Mouse (Mus musculus): ENCODE data around the gene Ccdc43. TPM values are rescaled to one million over a fixed set of nuclear protein-coding genes. Genes with fewer than 3 reads are reported as not detected.

Ccdc43 gene
- polyA plus RNA-seq, 1 experiment from 2014 or later, result 39.9 TPM

DNA sequence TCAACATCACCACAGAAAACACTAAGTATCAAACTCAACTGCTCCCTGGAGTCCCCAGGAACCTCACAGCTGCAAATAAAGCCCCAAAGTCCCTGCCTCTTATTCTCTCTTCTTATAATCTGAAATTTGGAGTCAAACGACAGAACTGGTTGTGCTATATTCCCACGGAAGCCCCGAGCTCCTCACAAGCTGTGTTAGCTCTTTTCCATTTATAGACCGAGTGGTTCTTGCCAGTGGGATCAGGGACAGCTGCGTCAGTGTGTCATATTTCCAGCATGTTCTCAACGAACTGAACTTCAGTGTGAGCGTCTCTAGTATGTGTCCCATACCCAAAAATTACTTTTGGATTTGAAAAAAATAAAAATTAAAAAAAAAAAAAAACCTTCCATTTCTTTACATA, 2.3 kb downstream of the Ccdc43 start:
- H3K27ac ChIP-seq (ENCODE audit: low read length), result no peak overlapping the region
- H3K36me3 ChIP-seq (ENCODE audit: control insufficient read depth, insufficient read depth, low read length), result no peaks in the 10 kb centered on the region
- no peaks in the 10 kb centered on the region for H3K9me3 ChIP-seq (ENCODE audit: control insufficient read depth, low read length)
- no peak overlapping the region for H3K9ac ChIP-seq (ENCODE audit: low read depth, low read length)
- WGBS, result 91% methylated on average over 7 of the region's 7 CpGs
- H3K4me1 ChIP-seq (ENCODE audit: control insufficient read depth, insufficient read depth, low read length), result peaks cover 4% of the 10 kb centered on the region; the same call in 1 of the 2 replicates
- H3K4me2 ChIP-seq (ENCODE audit: low read depth, low read length), result no peak overlapping the region
- H3K27me3 ChIP-seq (replicated peaks; ENCODE audit: control insufficient read depth, insufficient read depth, low read length), result no peaks in the 10 kb centered on the region
- H3K4me3 ChIP-seq (ENCODE audit: low read length), result no peak overlapping the region
- no peak for ATAC-seq

DNA sequence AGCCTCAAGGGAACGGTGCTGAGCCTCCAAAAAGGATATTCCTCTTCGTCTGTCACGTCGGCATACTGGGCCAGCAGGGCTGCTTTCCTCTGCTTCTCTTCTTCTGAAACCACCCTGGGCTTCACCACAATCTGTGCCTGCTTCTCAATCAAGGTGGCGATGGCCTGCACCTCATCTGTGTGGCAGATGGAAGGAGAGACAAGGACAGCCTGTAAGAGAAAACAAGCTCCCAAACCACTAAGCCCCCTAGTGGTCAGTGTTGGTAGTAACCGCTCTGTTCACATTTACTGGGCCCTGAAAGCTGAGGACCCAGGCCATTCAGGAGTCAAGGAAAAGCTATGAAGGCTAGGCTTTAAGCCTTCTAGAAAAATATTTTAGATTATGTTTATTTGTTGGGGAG, 7.4 kb downstream of the Ccdc43 start:
- H3K9ac ChIP-seq (ENCODE audit: low read depth, low read length), result no peak overlapping the region
- no peak overlapping the region for H3K27ac ChIP-seq (ENCODE audit: low read length)
- no peaks in the 10 kb centered on the region for H3K4me1 ChIP-seq (ENCODE audit: control insufficient read depth, insufficient read depth, low read length)
- no peak overlapping the region for H3K4me2 ChIP-seq (ENCODE audit: low read depth, low read length)
- no peak; the same call in 1 of the 2 replicates for ATAC-seq
- H3K9me3 ChIP-seq (ENCODE audit: control insufficient read depth, low read length), result no peaks in the 10 kb centered on the region
- H3K27me3 ChIP-seq (replicated peaks; ENCODE audit: control insufficient read depth, insufficient read depth, low read length), result no peaks in the 10 kb centered on the region
- H3K4me3 ChIP-seq (ENCODE audit: low read length), result no peak overlapping the region
- H3K36me3 ChIP-seq (ENCODE audit: control insufficient read depth, insufficient read depth, low read length), result no peaks in the 10 kb centered on the region
- WGBS, result 64% methylated on average over 6 of the region's 6 CpGs

DNA sequence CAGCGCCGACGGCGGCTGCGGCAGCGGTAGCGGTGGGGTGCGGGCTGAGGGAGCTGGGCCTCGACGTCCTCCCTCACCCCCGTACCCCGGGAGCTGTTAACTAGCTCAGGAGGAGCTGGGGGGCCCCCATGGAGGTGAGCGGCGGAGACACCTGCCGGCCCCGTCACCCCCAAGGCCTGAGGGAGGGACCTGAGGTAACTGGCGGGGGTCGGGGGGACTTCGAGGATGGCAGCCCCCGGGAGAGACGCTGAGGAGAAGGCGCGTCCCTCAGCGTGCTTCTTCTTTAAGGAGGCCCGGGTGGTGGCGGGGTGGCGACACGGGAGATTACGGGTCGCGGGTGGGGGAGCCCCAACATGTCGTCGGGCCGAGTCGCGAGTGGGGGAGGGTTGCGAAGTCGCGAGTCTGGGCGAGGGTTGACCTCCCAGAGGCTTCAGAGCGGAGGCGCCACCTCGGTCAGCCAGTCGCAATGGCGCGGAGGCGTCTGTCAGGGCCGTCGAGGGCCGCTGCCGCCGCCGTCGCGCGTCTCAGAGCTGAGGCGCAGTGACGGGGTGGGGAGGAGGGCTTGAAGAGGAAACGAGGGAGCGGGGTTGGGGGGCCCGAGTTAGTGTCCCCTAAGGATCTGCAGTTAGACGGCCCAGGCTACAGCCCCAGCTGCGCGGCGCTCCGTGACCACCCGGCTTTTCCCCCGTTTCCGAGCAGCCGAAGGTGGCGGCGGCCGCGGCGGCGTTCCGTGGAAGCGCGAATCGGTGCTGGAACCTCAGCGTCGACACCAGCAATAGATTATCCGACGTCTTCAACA, 31.7 kb downstream of the Ccdc43 start:
- Histone ChIP-seq H3K27ac (ENCODE audit: low read length) (no peak overlapping the region), H3K27me3 (replicated peaks; ENCODE audit: control insufficient read depth, insufficient read depth, low read length) (peaks cover 17% of the 10 kb centered on the region), H3K4me3 (ENCODE audit: low read length) (peak overlapping the region; percentile 16), H3K4me1 (ENCODE audit: control insufficient read depth, insufficient read depth, low read length) (no peaks in the 10 kb centered on the region), H3K36me3 (ENCODE audit: control insufficient read depth, insufficient read depth, low read length) (no peaks in the 10 kb centered on the region), H3K9me3 (ENCODE audit: control insufficient read depth, low read length) (peaks cover 8% of the 10 kb centered on the region), H3K9ac (ENCODE audit: low read depth, low read length) (no peak overlapping the region), H3K4me2 (ENCODE audit: low read depth, low read length) (no peak overlapping the region)
- ATAC-seq, result no peak
- 44% methylated on average over 84 of the region's 84 CpGs for WGBS

DNA sequence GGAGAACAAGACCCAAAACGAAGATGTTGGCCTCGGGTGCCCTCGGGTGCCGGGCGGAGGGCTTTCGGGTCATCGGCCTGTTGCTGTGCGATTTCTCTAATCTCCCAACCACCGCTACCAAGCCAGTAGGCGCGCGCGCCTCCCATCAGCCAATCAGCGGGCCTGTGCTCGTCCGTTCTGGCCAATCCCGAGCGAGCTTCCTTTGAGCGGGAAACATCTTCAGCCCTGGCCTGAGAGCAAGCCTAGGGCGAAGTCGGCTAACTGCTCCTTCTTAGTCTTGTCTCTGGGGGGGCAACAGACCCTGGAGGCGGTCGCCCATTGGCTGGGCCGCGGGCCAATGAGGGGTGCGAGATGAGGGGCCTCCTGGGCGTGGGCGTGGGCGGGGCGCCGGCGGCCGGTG, 32.4 kb downstream of the Ccdc43 start:
- Histone ChIP-seq H3K27me3 (replicated peaks; ENCODE audit: control insufficient read depth, insufficient read depth, low read length) (peaks cover 17% of the 10 kb centered on the region), H3K9me3 (ENCODE audit: control insufficient read depth, low read length) (peaks cover 8% of the 10 kb centered on the region), H3K27ac (ENCODE audit: low read length) (no peak overlapping the region), H3K36me3 (ENCODE audit: control insufficient read depth, insufficient read depth, low read length) (no peaks in the 10 kb centered on the region), H3K4me2 (ENCODE audit: low read depth, low read length) (no peak overlapping the region), H3K4me3 (ENCODE audit: low read length) (no peak overlapping the region), H3K9ac (ENCODE audit: low read depth, low read length) (no peak overlapping the region), H3K4me1 (ENCODE audit: control insufficient read depth, insufficient read depth, low read length) (no peaks in the 10 kb centered on the region)
- ATAC-seq, result no peak
- 45% methylated on average over 33 of the region's 33 CpGs for WGBS

DNA sequence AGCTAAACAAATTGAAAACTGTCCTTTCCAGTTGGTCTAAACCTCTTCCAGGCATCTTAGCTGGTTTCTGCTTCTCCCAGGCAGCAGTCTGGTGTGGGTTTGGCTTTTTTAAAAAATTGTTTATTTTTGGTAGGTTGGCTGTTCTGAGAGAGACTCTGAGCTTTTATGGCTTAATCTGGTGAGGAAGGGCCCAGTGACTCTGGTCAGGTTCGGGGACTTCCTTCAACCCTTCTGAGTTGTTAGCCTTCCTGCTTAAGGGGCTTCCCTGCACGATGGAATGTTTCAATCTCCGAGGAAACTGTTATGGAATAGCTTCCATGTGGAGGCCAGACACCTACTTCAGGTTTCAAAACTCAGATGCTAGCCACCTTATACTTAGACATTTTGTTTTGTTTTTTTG, 34.2 kb downstream of the Ccdc43 start, which contains the start of gene Meioc:
Gene Meioc, plus strand, starts transcription at position 301 of the 400 bp plus-strand sequence.
- H3K27me3 ChIP-seq (replicated peaks; ENCODE audit: control insufficient read depth, insufficient read depth, low read length), result peaks cover 17% of the 10 kb centered on the region
- WGBS, result 53% methylated on average over 3 of the region's 3 CpGs
- no peak within 1 kb of the TSS for H3K4me3 ChIP-seq (ENCODE audit: low read length)
- peaks cover 8% of the 10 kb centered on the region for H3K9me3 ChIP-seq (ENCODE audit: control insufficient read depth, low read length)
- H3K4me1 ChIP-seq (ENCODE audit: control insufficient read depth, insufficient read depth, low read length), result no peaks in the 10 kb centered on the region
- no peak within 1 kb of the TSS for H3K27ac ChIP-seq (ENCODE audit: low read length)
- no peak for ATAC-seq
- H3K36me3 ChIP-seq (ENCODE audit: control insufficient read depth, insufficient read depth, low read length), result no peaks in the 10 kb centered on the region
- no peak within 1 kb of the TSS for H3K9ac ChIP-seq (ENCODE audit: low read depth, low read length)
- no peak within 1 kb of the TSS for H3K4me2 ChIP-seq (ENCODE audit: low read depth, low read length)

DNA sequence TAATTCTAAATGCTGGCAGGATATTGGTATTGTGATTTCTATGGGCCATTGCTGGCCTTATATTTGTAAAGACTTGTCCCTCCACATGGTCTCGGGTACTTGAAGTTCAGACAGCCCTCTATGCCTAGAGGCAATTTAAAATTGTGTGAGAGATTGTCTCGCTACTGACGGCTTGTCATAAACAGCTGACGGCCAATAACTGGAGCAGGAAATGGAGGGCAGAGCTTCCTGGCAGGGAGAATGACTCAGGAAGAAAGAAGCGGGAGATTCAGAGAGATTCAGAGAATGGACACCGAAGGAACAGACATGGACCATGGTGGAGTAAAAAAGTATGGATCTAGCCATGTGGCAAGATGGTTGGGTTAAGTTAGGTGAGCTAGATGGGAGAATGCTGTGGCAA, 40.7 kb downstream of the Ccdc43 start:
- Histone ChIP-seq H3K9ac (ENCODE audit: low read depth, low read length) (no peak overlapping the region), H3K27me3 (replicated peaks; ENCODE audit: control insufficient read depth, insufficient read depth, low read length) (no peaks in the 10 kb centered on the region), H3K4me1 (ENCODE audit: control insufficient read depth, insufficient read depth, low read length) (peaks cover 3% of the 10 kb centered on the region; the same call in 1 of the 2 replicates), H3K4me3 (ENCODE audit: low read length) (no peak overlapping the region), H3K27ac (ENCODE audit: low read length) (no peak overlapping the region), H3K9me3 (ENCODE audit: control insufficient read depth, low read length) (no peaks in the 10 kb centered on the region), H3K4me2 (ENCODE audit: low read depth, low read length) (no peak overlapping the region), H3K36me3 (ENCODE audit: control insufficient read depth, insufficient read depth, low read length) (no peaks in the 10 kb centered on the region)
- WGBS, result 55% methylated on average over 6 of the region's 6 CpGs
- ATAC-seq, result no peak

DNA sequence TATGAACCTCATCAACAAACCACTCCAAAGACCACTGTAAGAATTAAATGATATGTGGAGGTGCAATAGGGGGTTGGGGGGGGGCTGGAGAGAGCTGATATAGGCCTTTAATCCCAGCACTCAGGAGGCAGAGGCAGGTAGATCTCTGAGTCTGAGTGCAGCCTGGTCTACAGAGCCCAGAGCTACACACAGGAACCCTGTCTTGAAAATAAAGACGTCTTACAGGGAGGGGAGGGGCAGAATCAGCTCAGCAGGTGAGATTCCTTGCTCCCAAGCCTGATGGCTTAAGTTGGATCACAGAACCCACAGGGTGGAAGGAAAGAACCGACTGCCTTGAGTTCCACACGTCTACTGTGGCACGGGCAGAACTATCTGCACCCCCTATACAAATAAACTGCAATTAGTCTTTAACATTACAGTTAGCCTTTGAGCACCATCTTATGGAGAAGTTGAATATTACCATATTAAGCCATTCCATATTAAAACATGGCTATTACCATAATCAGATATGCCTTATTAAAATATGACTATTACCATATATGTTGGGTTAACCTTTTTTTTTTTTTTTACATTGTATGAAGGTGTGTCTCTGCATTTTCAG, 41.2 kb downstream of the Ccdc43 start:
- Histone ChIP-seq H3K4me2 (ENCODE audit: low read depth, low read length) (0 out of 2 replicates have a peak overlapping the region, but pooled peaks have one; percentile 19), H3K4me3 (ENCODE audit: low read length) (no peak overlapping the region), H3K9me3 (ENCODE audit: control insufficient read depth, low read length) (no peaks in the 10 kb centered on the region), H3K4me1 (ENCODE audit: control insufficient read depth, insufficient read depth, low read length) (peaks cover 3% of the 10 kb centered on the region; the same call in 1 of the 2 replicates), H3K9ac (ENCODE audit: low read depth, low read length) (0 out of 2 replicates have a peak overlapping the region, but pooled peaks have one; percentile 24), H3K27me3 (replicated peaks; ENCODE audit: control insufficient read depth, insufficient read depth, low read length) (no peaks in the 10 kb centered on the region), H3K27ac (ENCODE audit: low read length) (no peak overlapping the region), H3K36me3 (ENCODE audit: control insufficient read depth, insufficient read depth, low read length) (no peaks in the 10 kb centered on the region)
- WGBS, result 10% methylated on average over 4 of the region's 4 CpGs
- no peak; the same call in 1 of the 2 replicates for ATAC-seq

DNA sequence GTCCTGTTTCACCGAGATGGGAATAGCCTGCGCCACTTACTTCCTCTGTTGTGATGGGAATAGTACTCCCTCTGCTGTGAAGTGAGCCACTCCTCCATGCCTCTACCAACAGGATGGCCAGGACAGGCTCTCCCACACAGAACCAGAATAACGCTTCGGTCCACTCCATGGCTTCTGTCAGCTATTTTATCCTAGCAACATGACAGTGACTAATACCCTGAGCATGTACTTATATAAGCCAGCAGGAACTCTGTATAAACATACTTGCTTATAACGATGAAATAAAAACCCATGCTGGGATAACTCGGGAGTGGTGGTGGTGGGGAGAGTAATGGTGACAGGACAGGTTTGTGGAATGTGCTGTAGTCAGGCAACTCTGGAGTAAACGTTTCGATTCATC, 41.7 kb downstream of the Ccdc43 start:
- 43% methylated on average over 8 of the region's 8 CpGs for WGBS
- Histone ChIP-seq H3K4me1 (ENCODE audit: control insufficient read depth, insufficient read depth, low read length) (peaks cover 3% of the 10 kb centered on the region; the same call in 1 of the 2 replicates), H3K4me2 (ENCODE audit: low read depth, low read length) (no peak overlapping the region), H3K27me3 (replicated peaks; ENCODE audit: control insufficient read depth, insufficient read depth, low read length) (no peaks in the 10 kb centered on the region), H3K27ac (ENCODE audit: low read length) (no peak overlapping the region), H3K9ac (ENCODE audit: low read depth, low read length) (no peak overlapping the region), H3K4me3 (ENCODE audit: low read length) (no peak overlapping the region), H3K9me3 (ENCODE audit: control insufficient read depth, low read length) (no peaks in the 10 kb centered on the region), H3K36me3 (ENCODE audit: control insufficient read depth, insufficient read depth, low read length) (no peaks in the 10 kb centered on the region)
- 0 out of 2 replicates have a peak, but pooled peaks have one; percentile 33 for ATAC-seq

DNA sequence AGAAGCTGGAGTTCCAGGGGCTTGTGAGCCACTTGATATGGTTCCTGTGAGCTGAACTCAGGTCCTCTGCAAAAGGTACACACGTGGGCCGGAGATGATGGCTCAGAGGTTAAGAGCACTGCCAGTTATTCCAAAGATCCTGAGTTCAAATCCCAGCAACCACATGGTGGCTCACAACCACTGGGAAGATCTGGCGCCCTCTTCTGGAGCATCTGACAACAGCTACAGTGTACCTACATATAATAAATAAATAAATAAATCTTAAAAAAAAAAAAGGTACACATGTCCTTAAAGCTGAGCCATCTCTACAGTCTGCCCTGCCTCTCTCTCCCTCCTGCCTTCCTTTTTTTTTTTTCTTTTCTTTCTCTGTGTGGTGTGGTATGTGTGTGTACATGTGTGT, 44.7 kb downstream of the Ccdc43 start:
- Histone ChIP-seq H3K4me3 (ENCODE audit: low read length) (no peak overlapping the region), H3K9me3 (ENCODE audit: control insufficient read depth, low read length) (no peaks in the 10 kb centered on the region), H3K9ac (ENCODE audit: low read depth, low read length) (no peak overlapping the region), H3K27me3 (replicated peaks; ENCODE audit: control insufficient read depth, insufficient read depth, low read length) (no peaks in the 10 kb centered on the region), H3K36me3 (ENCODE audit: control insufficient read depth, insufficient read depth, low read length) (no peaks in the 10 kb centered on the region), H3K4me2 (ENCODE audit: low read depth, low read length) (no peak overlapping the region), H3K27ac (ENCODE audit: low read length) (no peak overlapping the region), H3K4me1 (ENCODE audit: control insufficient read depth, insufficient read depth, low read length) (peaks cover 3% of the 10 kb centered on the region; the same call in 1 of the 2 replicates)
- WGBS, result 67% methylated on average over 3 of the region's 3 CpGs
- no peak for ATAC-seq

All from intestine, embryonic 16.5 days (tissue).